Mouse (Mus musculus): ENCODE results near the gene Gnb1l. TPM values are rescaled to one million over a fixed set of nuclear protein-coding genes. Genes with fewer than 3 reads are reported as not detected.

Gnb1l gene
- polyA plus RNA-seq, 1 experiment from 2014 or later, result 15.7 TPM

DNA sequence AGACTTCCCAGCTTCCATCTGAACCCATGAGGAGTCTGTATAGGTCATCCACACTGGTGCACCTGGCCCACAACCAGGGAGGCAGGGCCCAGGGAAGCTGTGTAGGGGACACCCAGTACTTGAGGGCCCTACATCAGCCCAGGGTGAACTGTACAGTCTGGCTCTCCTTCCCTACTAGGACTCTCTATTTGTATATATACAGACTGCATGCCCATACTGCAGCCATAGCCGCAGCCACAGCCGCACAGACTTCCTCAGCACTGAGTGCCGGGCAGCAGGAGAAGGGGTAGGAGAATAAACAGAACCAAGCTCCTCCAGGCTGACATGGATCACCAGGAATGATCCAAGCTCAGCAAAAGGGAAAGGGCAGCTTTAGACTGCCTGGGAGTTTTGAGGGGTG lies 37.7 kb upstream of the Gnb1l start:
- H3K27me3 ChIP-seq (ENCODE audit: control insufficient read depth, insufficient read depth, low read length), result no peaks in the 10 kb centered on the region
- peaks cover 17% of the 10 kb centered on the region for H3K4me1 ChIP-seq (ENCODE audit: control insufficient read depth, insufficient read depth, low read length)
- no peak overlapping the region for H3K9ac ChIP-seq (replicated peaks; ENCODE audit: low read depth, low read length)
- 89% methylated on average over 3 of the region's 3 CpGs for WGBS
- H3K27ac ChIP-seq (ENCODE audit: low read depth, low read length), result no peak overlapping the region
- H3K4me2 ChIP-seq (ENCODE audit: low read depth, low read length), result no peak overlapping the region
- H3K4me3 ChIP-seq (ENCODE audit: low read depth, low read length), result no peak overlapping the region
- no peak for ATAC-seq (ENCODE audit: low read depth)
- no peaks in the 10 kb centered on the region for H3K9me3 ChIP-seq (ENCODE audit: control insufficient read depth, low read length)
- no peaks in the 10 kb centered on the region for H3K36me3 ChIP-seq (ENCODE audit: control insufficient read depth, insufficient read depth, low read length)

DNA sequence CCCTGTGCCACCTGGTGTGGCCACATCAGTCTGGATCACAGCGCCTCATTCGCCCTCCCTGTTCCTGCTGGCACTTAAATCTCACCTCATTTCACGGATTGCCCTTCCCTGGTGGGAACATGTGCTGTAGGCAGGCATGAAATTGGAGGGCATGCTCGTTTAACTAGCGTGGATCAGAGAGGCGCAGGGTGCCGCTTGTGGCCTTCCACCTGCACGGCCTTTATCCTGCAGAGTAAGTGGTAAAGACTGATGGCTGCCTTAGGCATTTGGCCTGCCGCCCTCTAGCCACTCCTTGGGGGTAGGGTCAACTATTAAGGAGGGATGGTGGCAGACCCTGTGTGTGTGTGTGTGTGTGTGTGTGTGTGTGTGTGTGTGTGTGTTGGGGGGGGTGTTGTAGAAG lies 36.5 kb upstream of the Gnb1l start:
- Histone ChIP-seq H3K4me3 (ENCODE audit: low read depth, low read length) (no peak overlapping the region), H3K27me3 (ENCODE audit: control insufficient read depth, insufficient read depth, low read length) (no peaks in the 10 kb centered on the region), H3K4me2 (ENCODE audit: low read depth, low read length) (no peak overlapping the region), H3K27ac (ENCODE audit: low read depth, low read length) (no peak overlapping the region), H3K9me3 (ENCODE audit: control insufficient read depth, low read length) (no peaks in the 10 kb centered on the region), H3K9ac (replicated peaks; ENCODE audit: low read depth, low read length) (no peak overlapping the region), H3K36me3 (ENCODE audit: control insufficient read depth, insufficient read depth, low read length) (no peaks in the 10 kb centered on the region), H3K4me1 (ENCODE audit: control insufficient read depth, insufficient read depth, low read length) (peaks cover 17% of the 10 kb centered on the region)
- ATAC-seq (ENCODE audit: low read depth), result no peak
- WGBS, result 39% methylated on average over 9 of the region's 9 CpGs

DNA sequence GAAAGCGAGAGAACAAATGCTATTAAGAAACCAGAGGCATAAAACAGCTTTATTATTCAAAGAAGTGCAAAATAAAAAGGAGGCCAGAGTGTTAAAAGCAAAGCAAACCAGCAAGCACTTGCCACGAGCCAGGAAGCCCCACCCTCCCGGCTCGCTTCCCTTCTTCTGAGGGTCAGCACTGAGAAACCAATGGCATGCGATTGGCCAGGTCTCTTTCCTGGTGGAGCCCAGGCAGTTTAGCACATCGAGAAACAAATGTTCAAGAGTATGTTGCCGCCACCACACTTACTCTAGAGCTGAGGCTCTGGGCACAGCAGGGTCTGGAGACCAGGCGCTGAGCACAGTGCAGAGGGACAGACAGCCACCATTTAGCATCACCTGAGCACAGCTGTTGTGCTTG lies 35.9 kb upstream of the Gnb1l start:
- H3K27me3 ChIP-seq (ENCODE audit: control insufficient read depth, insufficient read depth, low read length), result no peaks in the 10 kb centered on the region
- ATAC-seq (ENCODE audit: low read depth), result no peak

DNA sequence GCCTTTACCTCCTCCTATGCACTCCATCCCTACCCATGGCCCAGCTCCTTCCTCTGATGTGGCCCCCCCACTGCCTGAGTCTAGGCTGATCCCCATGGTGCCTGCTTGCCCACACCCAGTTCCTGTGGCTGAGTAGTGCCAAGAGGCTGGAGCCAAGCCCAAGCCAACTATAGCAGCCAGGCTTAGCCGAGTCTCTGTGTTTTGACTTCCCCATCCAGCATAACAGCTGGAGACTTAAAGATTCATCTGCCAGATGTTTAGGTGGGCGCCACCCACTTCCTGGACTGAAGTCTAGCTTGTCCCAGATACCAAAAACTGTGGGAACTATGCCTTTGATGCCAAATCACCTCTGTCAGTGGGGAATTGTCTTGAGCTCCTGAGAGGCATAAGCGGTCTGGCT lies 34.2 kb upstream of the Gnb1l start:
- Histone ChIP-seq H3K4me1 (ENCODE audit: control insufficient read depth, insufficient read depth, low read length) (peaks cover 11% of the 10 kb centered on the region), H3K27me3 (ENCODE audit: control insufficient read depth, insufficient read depth, low read length) (no peaks in the 10 kb centered on the region), H3K4me2 (ENCODE audit: low read depth, low read length) (no peak overlapping the region), H3K9ac (replicated peaks; ENCODE audit: low read depth, low read length) (no peak overlapping the region), H3K4me3 (ENCODE audit: low read depth, low read length) (no peak overlapping the region), H3K9me3 (ENCODE audit: control insufficient read depth, low read length) (no peaks in the 10 kb centered on the region), H3K27ac (ENCODE audit: low read depth, low read length) (no peak overlapping the region), H3K36me3 (ENCODE audit: control insufficient read depth, insufficient read depth, low read length) (peaks cover 3% of the 10 kb centered on the region; the same call in 1 of the 2 replicates)
- 74% methylated on average over 3 of the region's 3 CpGs for WGBS
- no peak for ATAC-seq (ENCODE audit: low read depth)

More for the DNA sequence above, 35.9 kb upstream of the Gnb1l start:
- Histone ChIP-seq H3K36me3 (ENCODE audit: control insufficient read depth, insufficient read depth, low read length) (no peaks in the 10 kb centered on the region), H3K4me1 (ENCODE audit: control insufficient read depth, insufficient read depth, low read length) (peaks cover 17% of the 10 kb centered on the region), H3K4me2 (ENCODE audit: low read depth, low read length) (no peak overlapping the region), H3K4me3 (ENCODE audit: low read depth, low read length) (no peak overlapping the region), H3K9me3 (ENCODE audit: control insufficient read depth, low read length) (no peaks in the 10 kb centered on the region), H3K9ac (replicated peaks; ENCODE audit: low read depth, low read length) (no peak overlapping the region), H3K27ac (ENCODE audit: low read depth, low read length) (no peak overlapping the region)
- 50% methylated on average over 8 of the region's 8 CpGs for WGBS

DNA sequence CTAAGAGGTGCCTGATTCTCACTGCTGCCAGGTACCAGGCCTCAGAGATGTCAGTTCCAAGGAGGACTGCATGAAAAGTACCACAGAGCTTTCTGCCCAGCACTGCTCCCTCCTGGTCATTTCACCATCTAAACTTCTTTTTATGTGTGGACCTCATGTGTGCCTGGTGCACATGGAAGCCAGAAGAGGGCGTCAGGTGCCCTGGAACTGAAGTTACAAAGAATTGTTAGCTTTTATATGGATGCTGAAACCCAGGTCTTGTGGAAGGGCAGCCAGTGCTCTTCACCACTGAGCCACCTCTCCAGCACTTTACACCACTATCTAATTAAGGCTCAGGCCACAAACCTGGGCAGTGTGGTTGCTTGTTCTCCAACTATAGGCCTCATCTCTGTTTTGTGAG lies 27.7 kb upstream of the Gnb1l start:
- Histone ChIP-seq H3K4me1 (ENCODE audit: control insufficient read depth, insufficient read depth, low read length) (no peaks in the 10 kb centered on the region), H3K9ac (replicated peaks; ENCODE audit: low read depth, low read length) (no peak overlapping the region), H3K4me3 (ENCODE audit: low read depth, low read length) (no peak overlapping the region), H3K36me3 (ENCODE audit: control insufficient read depth, insufficient read depth, low read length) (peaks cover 3% of the 10 kb centered on the region; the same call in 1 of the 2 replicates), H3K27ac (ENCODE audit: low read depth, low read length) (no peak overlapping the region), H3K4me2 (ENCODE audit: low read depth, low read length) (no peak overlapping the region), H3K9me3 (ENCODE audit: control insufficient read depth, low read length) (no peaks in the 10 kb centered on the region), H3K27me3 (ENCODE audit: control insufficient read depth, insufficient read depth, low read length) (no peaks in the 10 kb centered on the region)
- no peak for ATAC-seq (ENCODE audit: low read depth)
- 47% methylated on average over 1 of the region's 1 CpGs for WGBS

DNA sequence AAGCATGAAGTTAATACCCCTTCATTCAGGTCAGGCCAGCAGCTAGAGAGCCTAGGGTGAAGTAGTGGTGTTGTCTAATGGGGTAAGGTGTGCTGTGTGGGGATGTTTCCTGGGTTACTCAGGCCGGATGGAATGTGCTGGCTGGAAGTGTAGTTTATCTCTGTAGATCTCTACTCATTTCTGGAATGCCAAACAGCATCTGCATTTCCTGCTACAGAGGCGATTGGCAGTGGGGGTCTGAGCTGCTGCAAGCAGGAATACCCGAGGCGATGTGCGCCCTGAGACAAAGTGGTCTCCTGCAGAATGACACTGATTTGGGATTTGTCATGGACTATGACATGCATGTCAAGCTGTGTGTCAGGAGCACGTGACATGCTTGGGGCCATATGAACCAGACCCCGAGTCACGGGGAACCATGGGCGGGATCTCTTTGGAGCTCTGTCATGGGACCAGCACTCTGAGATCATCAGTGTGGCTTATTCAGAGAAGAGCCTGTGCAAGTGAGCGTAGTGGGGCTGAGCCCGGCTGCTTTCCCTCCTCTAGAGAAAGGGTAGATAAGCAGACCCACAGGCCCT lies 27.0 kb upstream of the Gnb1l start:
- Histone ChIP-seq H3K4me3 (ENCODE audit: low read depth, low read length) (no peak overlapping the region), H3K9me3 (ENCODE audit: control insufficient read depth, low read length) (no peaks in the 10 kb centered on the region), H3K4me2 (ENCODE audit: low read depth, low read length) (no peak overlapping the region), H3K4me1 (ENCODE audit: control insufficient read depth, insufficient read depth, low read length) (no peaks in the 10 kb centered on the region), H3K27ac (ENCODE audit: low read depth, low read length) (no peak overlapping the region), H3K9ac (replicated peaks; ENCODE audit: low read depth, low read length) (no peak overlapping the region), H3K36me3 (ENCODE audit: control insufficient read depth, insufficient read depth, low read length) (peaks cover 3% of the 10 kb centered on the region; the same call in 1 of the 2 replicates), H3K27me3 (ENCODE audit: control insufficient read depth, insufficient read depth, low read length) (no peaks in the 10 kb centered on the region)
- ATAC-seq (ENCODE audit: low read depth), result no peak
- WGBS, result 90% methylated on average over 11 of the region's 11 CpGs

DNA sequence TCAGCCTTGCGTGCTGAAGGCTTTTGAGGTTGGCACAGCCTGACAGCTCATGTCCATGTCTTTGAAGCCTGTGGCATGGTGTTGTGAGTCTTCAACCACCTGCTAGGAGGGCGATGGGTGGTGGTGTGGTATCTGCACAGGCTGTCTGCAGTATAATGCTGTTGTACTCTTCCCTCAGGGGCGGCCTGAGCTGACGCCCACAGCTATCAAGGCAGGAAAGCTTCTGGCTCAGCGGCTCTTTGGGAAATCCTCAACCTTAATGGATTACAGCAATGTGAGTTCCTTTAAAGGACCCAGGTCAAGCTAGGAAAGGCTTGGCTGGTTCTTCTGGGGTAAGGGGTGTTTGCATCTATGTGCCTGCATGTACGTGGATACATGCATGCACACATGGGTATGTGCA lies 26.5 kb upstream of the Gnb1l start:
- 87% methylated on average over 6 of the region's 6 CpGs for WGBS
- no peak for ATAC-seq (ENCODE audit: low read depth)
- no peak overlapping the region for H3K9ac ChIP-seq (replicated peaks; ENCODE audit: low read depth, low read length)
- H3K4me2 ChIP-seq (ENCODE audit: low read depth, low read length), result no peak overlapping the region
- H3K27ac ChIP-seq (ENCODE audit: low read depth, low read length), result no peak overlapping the region
- H3K4me3 ChIP-seq (ENCODE audit: low read depth, low read length), result no peak overlapping the region
- peaks cover 3% of the 10 kb centered on the region; the same call in 1 of the 2 replicates for H3K36me3 ChIP-seq (ENCODE audit: control insufficient read depth, insufficient read depth, low read length)
- no peaks in the 10 kb centered on the region for H3K9me3 ChIP-seq (ENCODE audit: control insufficient read depth, low read length)
- no peaks in the 10 kb centered on the region for H3K27me3 ChIP-seq (ENCODE audit: control insufficient read depth, insufficient read depth, low read length)
- H3K4me1 ChIP-seq (ENCODE audit: control insufficient read depth, insufficient read depth, low read length), result no peaks in the 10 kb centered on the region

DNA sequence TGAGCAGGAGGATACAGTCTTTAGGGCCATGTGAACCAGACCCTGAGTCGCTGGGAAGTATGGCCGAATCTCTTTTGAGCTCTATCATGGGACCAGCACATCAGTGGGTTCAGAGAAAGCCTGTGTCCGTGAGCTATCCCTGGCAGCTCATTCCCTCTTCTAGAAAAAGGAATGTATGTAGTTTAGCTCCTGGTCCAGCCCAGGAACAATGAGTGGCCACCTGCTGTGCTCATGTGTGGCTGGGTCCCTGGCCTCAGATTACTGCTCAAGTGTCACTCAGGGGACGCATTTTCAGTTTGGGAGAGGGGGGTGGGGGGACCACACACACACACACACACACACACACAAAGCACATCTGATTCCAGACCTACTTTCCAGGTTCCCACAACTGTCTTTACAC lies 26.1 kb upstream of the Gnb1l start:
- no peaks in the 10 kb centered on the region for H3K4me1 ChIP-seq (ENCODE audit: control insufficient read depth, insufficient read depth, low read length)
- H3K27me3 ChIP-seq (ENCODE audit: control insufficient read depth, insufficient read depth, low read length), result no peaks in the 10 kb centered on the region
- H3K9ac ChIP-seq (replicated peaks; ENCODE audit: low read depth, low read length), result no peak overlapping the region
- H3K4me3 ChIP-seq (ENCODE audit: low read depth, low read length), result no peak overlapping the region
- no peak overlapping the region for H3K4me2 ChIP-seq (ENCODE audit: low read depth, low read length)
- H3K36me3 ChIP-seq (ENCODE audit: control insufficient read depth, insufficient read depth, low read length), result peaks cover 3% of the 10 kb centered on the region; the same call in 1 of the 2 replicates
- no peak for ATAC-seq (ENCODE audit: low read depth)
- WGBS, result 60% methylated on average over 4 of the region's 4 CpGs
- no peaks in the 10 kb centered on the region for H3K9me3 ChIP-seq (ENCODE audit: control insufficient read depth, low read length)
- no peak overlapping the region for H3K27ac ChIP-seq (ENCODE audit: low read depth, low read length)

DNA sequence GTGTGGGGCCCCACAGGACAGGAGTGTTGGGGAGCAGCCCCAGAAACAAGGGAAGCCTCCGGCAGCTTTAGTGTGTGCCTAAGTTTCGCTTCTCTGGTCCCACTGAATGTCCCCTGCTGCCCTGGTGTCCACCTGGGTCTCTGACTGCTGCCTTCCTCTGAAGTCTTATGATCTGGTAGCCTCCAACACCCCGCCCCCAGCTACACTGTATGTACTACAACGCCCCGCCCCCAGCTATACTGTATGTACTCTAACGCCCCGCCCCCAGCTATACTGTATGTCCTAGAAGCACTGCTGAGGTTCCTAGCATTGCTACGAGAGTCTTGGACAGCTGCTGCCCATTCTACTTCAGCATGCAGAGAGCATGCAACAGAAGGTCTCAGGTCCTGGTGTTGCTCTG lies 25.5 kb upstream of the Gnb1l start:
- Histone ChIP-seq H3K4me1 (ENCODE audit: control insufficient read depth, insufficient read depth, low read length) (no peaks in the 10 kb centered on the region), H3K9me3 (ENCODE audit: control insufficient read depth, low read length) (no peaks in the 10 kb centered on the region), H3K4me3 (ENCODE audit: low read depth, low read length) (no peak overlapping the region), H3K36me3 (ENCODE audit: control insufficient read depth, insufficient read depth, low read length) (peaks cover 3% of the 10 kb centered on the region; the same call in 1 of the 2 replicates), H3K9ac (replicated peaks; ENCODE audit: low read depth, low read length) (no peak overlapping the region), H3K27me3 (ENCODE audit: control insufficient read depth, insufficient read depth, low read length) (no peaks in the 10 kb centered on the region), H3K27ac (ENCODE audit: low read depth, low read length) (no peak overlapping the region), H3K4me2 (ENCODE audit: low read depth, low read length) (no peak overlapping the region)
- no peak for ATAC-seq (ENCODE audit: low read depth)
- WGBS, result 94% methylated on average over 8 of the region's 8 CpGs

Data from neural tube, embryonic 14.5 days (tissue).